Mouse (Mus musculus) liver, embryonic 14 days (tissue): ENCODE measurements around the gene Agtpbp1. TPM values are rescaled to one million over a fixed set of nuclear protein-coding genes. Genes with fewer than 3 reads are reported as not detected.

ENCODE experiments used
- polyA plus RNA-seq: library from polyadenylated mRNA; depleted of rRNA; stranded (reverse); fragments of >200 nt; gene quantifications from 2 replicates; pipeline ENCODE4 v1.2.3, GENCODE M21; 2012; rRNA removed

The Agtpbp1 gene
- polyA plus RNA-seq = 4.4 and 4.8 TPM in 2 replicates

GRCm38 (mm10) chr13:59584947-59585647 lies at the start of gene Agtpbp1, which contains the start of gene Naa35:
Gene Agtpbp1 (minus strand): TSS chr13:59585227.
Gene Naa35 (plus strand): TSS chr13:59585259.

Other genes with a start within 250 kb of the Agtpbp1 start
- gene Naa35, start within 50 bp of the Agtpbp1 start, polyA plus RNA-seq = 15.2 and 15.7 TPM in 2 replicates
- 26.8 and 27.5 TPM in 2 replicates for gene Golm1, start 90.6 kb upstream of the Agtpbp1 start, polyA plus RNA-seq
- gene 4921517D22Rik, start 108.9 kb upstream of the Agtpbp1 start, polyA plus RNA-seq = not detected in 2 replicates
- gene Spata31d1a, start 125.1 kb upstream of the Agtpbp1 start, polyA plus RNA-seq = 0.01 TPM in 1 of 2 replicates, not detected in the other
- not detected in 2 replicates for gene Spata31d1b, start 127.1 kb upstream of the Agtpbp1 start, polyA plus RNA-seq
- not detected in 2 replicates for gene Spata31d1d, start 146.5 kb upstream of the Agtpbp1 start, polyA plus RNA-seq
- 0.05 TPM in 1 of 2 replicates, not detected in the other for gene 1700014D04Rik, start 161.5 kb upstream of the Agtpbp1 start, polyA plus RNA-seq
- gene Isca1, start 184.6 kb upstream of the Agtpbp1 start, polyA plus RNA-seq = 119 and 144 TPM in 2 replicates
- 0.31 and 0.68 TPM in 2 replicates for gene Gm49354, start 197.0 kb upstream of the Agtpbp1 start, polyA plus RNA-seq
- gene Tut7, start 237.9 kb upstream of the Agtpbp1 start, polyA plus RNA-seq = 38.1 and 43.2 TPM in 2 replicates